Mouse (Mus musculus): Measurements from ENCODE around the gene Siah1a.

The Siah1a gene

GRCm38 (mm10) chr8:86702453-86702852, 43.3 kb downstream of the Siah1a start:
- CTCF ChIA-PET: no interaction called here

DNA sequence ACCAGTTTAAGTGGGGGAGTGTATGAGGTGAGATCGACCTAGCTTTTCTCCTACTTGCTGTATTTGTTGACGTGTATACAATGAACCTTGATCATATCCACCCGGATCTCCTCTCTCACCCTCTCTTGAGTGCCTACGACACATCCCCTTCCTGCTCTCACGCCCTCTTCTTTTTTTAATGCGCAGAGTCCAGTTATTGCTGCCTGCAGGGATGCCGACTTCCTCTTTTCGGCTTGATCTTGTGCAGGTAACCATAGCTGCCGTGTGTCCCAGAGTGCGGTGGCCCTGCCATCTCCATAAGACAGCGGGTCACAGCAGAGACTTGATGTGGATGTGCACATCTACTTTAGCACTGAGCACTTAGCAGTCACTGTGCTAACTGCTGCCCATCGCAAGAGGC, 46.3 kb downstream of the Siah1a start:
- CTCF ChIA-PET: no interaction called here

DNA sequence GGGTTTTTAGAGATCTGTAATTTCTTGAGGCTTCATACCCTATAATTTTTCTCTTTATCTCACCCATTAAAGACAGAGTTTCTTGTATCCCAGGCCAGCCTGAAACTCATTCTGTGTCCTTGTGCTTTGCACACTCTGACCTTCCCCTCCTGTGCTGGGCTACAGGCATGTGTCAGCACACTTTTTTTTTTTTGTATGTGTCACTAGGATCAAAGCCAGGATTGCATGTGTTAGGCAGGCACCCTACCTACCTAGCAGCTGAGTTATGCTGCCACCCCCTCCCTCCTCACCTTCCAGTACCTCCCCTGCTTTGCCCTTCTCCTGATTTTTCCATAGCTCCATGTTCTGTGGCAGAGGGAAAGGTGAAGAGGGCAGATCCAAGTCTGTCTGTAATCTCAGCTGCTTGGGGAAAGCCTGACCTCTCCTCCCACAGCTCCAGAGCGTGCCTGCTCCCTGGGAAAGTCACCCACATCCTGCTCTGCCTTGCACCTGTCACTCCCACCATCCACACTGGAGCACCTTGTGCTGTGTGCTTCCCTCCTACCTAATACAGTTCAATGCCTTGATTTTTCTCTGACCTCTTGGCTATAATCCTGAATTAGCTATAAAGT, 46.8 kb downstream of the Siah1a start:
- CTCF ChIA-PET: no interaction called here

- CTCF ChIA-PET: no interaction called here
Measured at GRCm38 (mm10) chr8:86695703-86696102, 50.0 kb downstream of the Siah1a start.

- CTCF ChIA-PET: no interaction called here
Measured at GRCm38 (mm10) chr8:86694011-86694410, 51.7 kb downstream of the Siah1a start.

DNA sequence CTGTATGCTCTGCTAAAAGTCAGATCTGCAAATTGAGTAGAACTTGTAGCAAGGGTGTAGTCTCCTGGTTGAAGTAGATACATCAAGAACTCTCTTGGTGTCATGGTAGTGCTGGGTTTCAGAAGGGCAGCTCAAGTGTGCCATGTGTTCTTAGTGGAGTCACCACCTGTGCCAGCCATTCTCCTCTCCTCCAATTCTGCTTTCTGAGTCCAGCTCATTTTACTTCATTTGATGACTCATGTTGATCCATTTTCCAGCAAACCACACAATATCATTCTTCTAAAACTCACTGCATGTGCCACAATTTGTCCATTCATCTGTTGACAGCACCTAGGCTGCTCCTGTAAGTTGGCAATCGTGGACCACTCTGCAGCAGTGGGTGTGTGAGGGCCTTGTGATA, 53.6 kb downstream of the Siah1a start:
- CTCF ChIA-PET: no interaction called here

DNA sequence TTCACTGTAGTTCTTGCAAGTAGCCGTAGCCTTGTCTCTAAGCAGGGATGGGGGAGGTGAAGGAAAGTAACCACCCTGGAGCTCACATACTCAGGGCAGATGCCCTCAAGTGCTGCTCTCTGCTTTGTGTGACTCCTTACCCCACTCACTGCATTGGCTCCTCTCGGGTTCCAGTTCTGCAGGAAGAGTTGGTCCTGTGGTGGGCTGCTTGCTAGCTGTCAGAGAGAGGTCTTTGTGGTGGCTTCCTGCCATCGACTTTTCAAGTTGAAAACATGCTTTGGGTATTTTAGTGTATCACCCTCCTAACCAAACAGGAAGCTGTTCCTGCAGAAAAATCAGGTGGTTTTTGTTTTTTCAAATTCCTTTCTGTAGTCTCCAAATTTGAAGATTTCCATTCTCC, 59.1 kb downstream of the Siah1a start:
- CTCF ChIA-PET: no interaction called here

All from spleen, embryonic (tissue).